Mouse (Mus musculus): ENCODE measurements around the gene Usp35. TPM values are rescaled to one million over a fixed set of nuclear protein-coding genes. Genes with fewer than 3 reads are reported as not detected.

The Usp35 gene
- total and polyA plus RNA-seq, 3 experiments = 0.58 to 2.2 TPM; not detected in 1

DNA sequence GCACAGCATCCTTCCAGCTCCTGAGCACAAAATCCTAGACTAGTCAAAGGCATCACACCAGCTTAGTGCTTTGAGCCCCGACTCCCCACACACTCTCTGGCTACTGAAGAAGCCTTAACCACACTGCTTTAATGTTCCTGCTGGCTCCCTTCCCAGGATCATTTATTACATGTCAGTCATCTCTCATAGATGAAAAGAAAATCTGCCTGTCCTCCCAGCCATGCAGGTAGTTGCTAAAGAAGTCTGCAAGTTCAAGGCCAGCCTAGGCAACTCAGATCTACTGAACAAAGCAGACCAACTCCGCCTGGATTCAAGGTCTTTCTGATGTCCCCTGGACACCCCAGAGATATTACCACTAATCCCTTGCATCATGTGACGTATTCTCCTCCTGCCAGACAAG, 14.1 kb downstream of the Usp35 start:
- no peak for TF ChIP-seq POLR2AphosphoS2 (IDR thresholded peaks at IDR 0.05; ENCODE audit: low read length)
- no peak for TF ChIP-seq CHD2 (IDR thresholded peaks at IDR 0.05; ENCODE audit: low read length)
- no peak for TF ChIP-seq ZKSCAN1 (IDR thresholded peaks at IDR 0.05; ENCODE audit: low read depth, low read length)
- TF ChIP-seq POLR2AphosphoS5 (IDR thresholded peaks at IDR 0.05; ENCODE audit: borderline replicate concordance, low read depth, low read length) = no peak
- TF ChIP-seq GATA1 (IDR thresholded peaks at IDR 0.05; ENCODE audit: low read depth, low read length) = no peak
- TF ChIP-seq MAX (IDR thresholded peaks at IDR 0.05; ENCODE audit: low read length) = no peak
- TF ChIP-seq MYB (IDR thresholded peaks at IDR 0.05; ENCODE audit: low read depth, low read length) = no peak
- TF ChIP-seq POLR2A (IDR thresholded peaks at IDR 0.05; ENCODE audit: control insufficient read depth in 1 of 2, insufficient read depth in 1 of 2, low read depth in 1 of 2, low read length in 2 of 2, poor library complexity in 1 of 2) = no peak
- TF ChIP-seq MAFK (IDR thresholded peaks at IDR 0.05; ENCODE audit: borderline replicate concordance, low read depth, low read length) = no peak
- TF ChIP-seq NRF1 (IDR thresholded peaks at IDR 0.05; ENCODE audit: insufficient read depth, low read depth, low read length, poor library complexity, severe bottlenecking) = no peak
- no peak for TF ChIP-seq ZNF384 (IDR thresholded peaks at IDR 0.05; ENCODE audit: low read depth, low read length)
- TF ChIP-seq GABPA (IDR thresholded peaks at IDR 0.05; ENCODE audit: low read depth, low read length) = no peak
- TF ChIP-seq ZC3H11A (IDR thresholded peaks at IDR 0.05; ENCODE audit: low read depth, low read length) = no peak
- no peak for TF ChIP-seq SIN3A (IDR thresholded peaks at IDR 0.05; ENCODE audit: low read length)
- H3K36me3 ChIP-seq (ENCODE audit: control insufficient read depth in 1 of 2, insufficient read depth in 2 of 2, low read length in 2 of 2) = no peaks in the 10 kb centered on the region

GRCm38 (mm10) chr7:97315656-97316055, 16.2 kb downstream of the Usp35 start:
- Histone ChIP-seq H3K27me3 (ENCODE audit: control insufficient read depth in 1 of 2, insufficient read depth in 2 of 2, low read length in 2 of 2) (no peaks in the 10 kb centered on the region), H3K9me3 (replicated peaks; ENCODE audit: insufficient read depth, low read length) (no peaks in the 10 kb centered on the region), H3K36me3 (ENCODE audit: control insufficient read depth in 1 of 2, insufficient read depth in 2 of 2, low read length in 2 of 2) (no peaks in the 10 kb centered on the region), H3K9ac (ENCODE audit: control insufficient read depth, low read depth, low read length, poor library complexity, severe bottlenecking) (no peak overlapping the region), H3K27ac (ENCODE audit: control insufficient read depth, low read depth, low read length) (no peak overlapping the region), H3K4me3 (ENCODE audit: control insufficient read depth in 1 of 2, insufficient read depth in 1 of 2, low read depth in 2 of 2, low read length in 2 of 2) (no peak overlapping the region), H3K79me2 (ENCODE audit: control insufficient read depth, insufficient read depth, low read length, poor library complexity) (no peaks in the 10 kb centered on the region), H3K4me1 (ENCODE audit: control insufficient read depth in 1 of 2, insufficient read depth in 2 of 2, low read length in 2 of 2) (no peaks in the 10 kb centered on the region)
- DNase-seq (ENCODE audit: low read depth, low spot score) = no peak
- TF ChIP-seq ELF1 (IDR thresholded peaks at IDR 0.05; ENCODE audit: low read depth, low read length) (no peak), RCOR1 (IDR thresholded peaks at IDR 0.05; ENCODE audit: low read depth, low read length) (no peak), MAZ (IDR thresholded peaks at IDR 0.05; ENCODE audit: low read depth, low read length) (no peak), NRF1 (IDR thresholded peaks at IDR 0.05; ENCODE audit: insufficient read depth, low read depth, low read length, poor library complexity, severe bottlenecking) (no peak)

More for the DNA sequence above, 14.1 kb downstream of the Usp35 start:
- no peak overlapping the region for H3K9ac ChIP-seq (ENCODE audit: control insufficient read depth, low read depth, low read length, poor library complexity, severe bottlenecking)
- no peaks in the 10 kb centered on the region for H3K79me2 ChIP-seq (ENCODE audit: control insufficient read depth, insufficient read depth, low read length, poor library complexity)
- H3K9me3 ChIP-seq (replicated peaks; ENCODE audit: insufficient read depth, low read length) = no peaks in the 10 kb centered on the region
- no peak for DNase-seq (ENCODE audit: low read depth, low spot score)
- no peaks in the 10 kb centered on the region for H3K4me1 ChIP-seq (ENCODE audit: control insufficient read depth in 1 of 2, insufficient read depth in 2 of 2, low read length in 2 of 2)
- no peak overlapping the region for H3K4me3 ChIP-seq (ENCODE audit: control insufficient read depth in 1 of 2, insufficient read depth in 1 of 2, low read depth in 2 of 2, low read length in 2 of 2)
- H3K27me3 ChIP-seq (ENCODE audit: control insufficient read depth in 1 of 2, insufficient read depth in 2 of 2, low read length in 2 of 2) = no peaks in the 10 kb centered on the region
- H3K27ac ChIP-seq (ENCODE audit: control insufficient read depth, low read depth, low read length) = no peak overlapping the region
